Mouse (Mus musculus) B cell, adult 67 days (primary cell): ENCODE measurements around the gene Tmem240. TPM values are rescaled to one million over a fixed set of nuclear protein-coding genes. Genes with fewer than 3 reads are reported as not detected.

ENCODE experiments used
- total RNA-seq, 2 experiments: library from RNA; stranded (reverse); gene quantifications; 4 replicates each; pipeline ENCODE4 v1.2.4; 2023

The Tmem240 gene
- under 1 TPM; 0.52 to 0.65 TPM for total RNA-seq

DNA sequence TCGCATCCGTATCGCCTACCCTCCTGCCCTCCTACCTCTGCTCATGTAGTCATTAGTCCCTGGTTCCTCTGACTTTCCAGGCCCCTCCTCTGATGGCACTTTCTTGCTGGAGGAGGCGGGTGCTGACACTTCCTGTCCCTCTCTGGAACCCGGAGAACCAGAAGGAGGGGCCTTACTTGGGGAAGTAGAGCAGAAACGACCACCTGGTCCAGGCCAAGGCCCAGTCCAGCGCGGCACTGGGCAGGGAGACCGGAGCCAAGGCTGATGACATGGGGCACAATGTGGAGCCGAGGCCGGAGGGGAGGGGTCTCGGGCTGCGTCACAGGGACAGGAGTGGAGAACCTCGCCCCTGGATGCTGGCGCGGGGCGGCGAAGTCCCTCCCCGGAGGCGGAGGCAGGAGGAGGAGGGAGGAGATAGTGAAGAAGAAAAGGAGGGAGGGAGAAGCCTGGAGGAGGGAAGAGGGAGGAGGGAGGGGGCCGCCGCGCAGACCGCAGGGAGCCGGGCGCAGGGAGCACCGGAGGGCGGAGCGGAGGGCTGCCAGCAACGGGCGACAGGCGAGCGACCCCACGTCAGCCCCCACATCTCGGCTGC, at the start of gene Tmem240:
TSS of gene Tmem240 (plus strand) at position 451 of the 592 bp plus-strand sequence.

DNA sequence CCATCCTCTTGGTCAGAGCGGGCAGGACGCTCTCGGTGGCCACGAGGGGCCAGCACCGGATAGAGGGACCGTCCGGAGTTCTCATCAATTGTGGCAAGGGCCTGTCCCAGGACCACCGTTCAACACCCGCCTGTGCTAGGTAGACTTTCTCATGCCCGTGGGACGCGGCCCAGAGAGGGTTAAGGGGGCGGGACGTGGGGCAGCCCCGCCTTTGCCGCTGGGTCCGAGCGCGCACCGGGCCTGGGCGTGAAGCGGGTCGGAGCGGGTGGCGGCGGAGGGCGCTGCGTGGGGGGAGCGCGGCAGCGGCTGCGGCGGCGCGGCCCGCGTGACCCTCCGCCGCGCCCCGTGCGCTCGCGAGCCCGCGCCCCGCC, 40.5 kb upstream of the Tmem240 start, which contains the start of gene Fndc10:
TSS of gene Fndc10 (plus strand) at position 232 of the 371 bp plus-strand sequence.

GRCm38 (mm10) chr4:155704721-155705591, 29.6 kb upstream of the Tmem240 start, which contains the start of gene Ssu72:
Gene Ssu72 (plus strand): TSS chr4:155704800.

DNA sequence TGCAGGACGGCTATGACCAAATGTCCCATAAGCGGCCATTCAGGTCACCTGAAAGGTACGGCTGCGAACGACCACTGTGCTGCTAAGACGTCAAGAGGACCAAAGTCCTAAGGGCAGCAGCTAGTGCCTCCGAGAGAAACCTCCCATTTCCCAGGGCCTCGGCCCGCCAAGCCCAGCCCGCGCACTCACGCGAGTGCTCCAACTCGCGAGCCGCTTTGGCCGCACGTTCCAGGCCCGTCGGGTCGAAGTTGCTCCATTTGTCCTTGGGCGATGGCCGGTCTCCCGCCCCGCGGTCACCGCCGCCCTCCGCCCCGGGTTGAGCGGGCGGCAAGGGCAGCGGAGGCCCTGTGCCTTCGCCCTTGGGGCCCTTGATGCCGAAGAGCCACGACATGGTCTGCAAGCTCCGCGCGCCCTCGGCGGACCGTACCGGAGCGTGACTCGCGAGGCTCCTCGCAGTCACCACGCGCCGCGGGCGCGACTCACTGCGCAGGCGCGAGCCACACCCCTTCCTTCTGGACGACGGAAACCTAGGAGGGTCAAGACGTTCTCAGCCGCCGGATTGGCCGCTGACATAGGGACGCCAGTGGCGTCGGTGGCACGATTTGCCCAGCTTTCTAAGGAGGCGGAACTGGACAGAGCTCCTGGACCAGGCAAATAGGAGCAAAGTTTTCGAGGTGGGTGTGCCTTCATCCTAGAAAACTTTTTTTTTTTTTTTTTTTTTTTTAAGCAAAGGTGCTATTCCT, 26.2 kb downstream of the Tmem240 start, which contains the start of gene Atad3a:
TSS of gene Atad3a (minus strand) at position 481 of the 743 bp plus-strand sequence.

DNA sequence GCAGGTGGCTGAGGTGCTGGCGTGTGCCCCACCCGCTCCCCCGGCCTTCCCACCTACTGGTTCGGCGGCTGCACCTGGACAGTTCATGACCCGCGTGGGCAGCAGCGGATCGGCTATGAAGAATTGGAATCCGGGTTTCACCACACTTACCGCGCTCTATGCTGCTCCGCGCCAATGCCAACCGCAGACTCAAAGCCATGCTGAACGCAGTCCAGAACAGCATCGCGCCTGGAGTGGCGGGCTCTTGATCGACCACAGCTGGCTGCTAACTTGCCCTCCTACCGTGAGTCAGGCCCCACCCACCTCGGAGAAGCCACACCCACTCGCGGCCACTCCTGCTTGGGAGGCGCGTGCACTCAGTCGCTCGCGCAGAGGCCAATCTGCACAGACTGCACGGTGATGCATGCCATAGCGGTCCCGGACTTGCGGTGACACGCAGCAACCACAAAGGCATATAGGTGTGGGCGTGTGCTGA, 39.7 kb downstream of the Tmem240 start, which contains the start of gene Vwa1:
TSS of gene Vwa1 (minus strand) at position 419 of the 475 bp plus-strand sequence.

GRCm38 (mm10) chr4:155785819-155786218, 51.2 kb downstream of the Tmem240 start, which contains the start of gene Tmem88b:
Gene Tmem88b (minus strand): TSS chr4:155785874.

DNA sequence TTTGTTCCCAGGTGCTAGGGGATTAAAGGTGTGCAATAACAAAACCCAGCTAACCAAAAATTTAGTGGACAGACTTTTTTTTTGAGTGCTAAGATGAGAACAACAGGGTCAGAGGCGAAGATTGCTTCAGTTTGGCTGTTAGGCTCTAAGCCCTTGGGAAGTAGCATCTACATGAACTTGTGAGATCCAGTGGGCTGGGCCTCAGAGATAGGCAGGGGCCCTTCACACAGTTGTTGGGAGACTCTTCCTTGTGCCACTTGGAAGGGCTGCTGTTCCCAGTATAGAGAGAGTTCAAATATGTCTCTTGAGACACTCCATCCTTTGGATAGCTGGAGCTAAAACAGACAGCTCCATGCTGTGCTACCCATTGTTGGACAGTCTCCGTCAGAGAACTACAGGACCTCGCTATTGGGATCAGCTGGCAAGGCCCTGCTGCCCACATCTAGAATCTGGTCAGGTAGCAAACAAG, 55.5 kb downstream of the Tmem240 start, which contains the start of gene Ankrd65:
TSS of gene Ankrd65 (plus strand) at position 419 of the 469 bp plus-strand sequence.

Other genes starting within 250 kb of the Tmem240 start
- gene Gnb1, start 243.4 kb upstream of the Tmem240 start, total RNA-seq = 100 to 1,000 TPM; 266 to 293 TPM
- 10 to 100 TPM; 50.7 to 51.2 TPM for gene Nadk, start 172.4 kb upstream of the Tmem240 start, total RNA-seq
- gene Slc35e2, start 133.4 kb upstream of the Tmem240 start, total RNA-seq = 10 to 100 TPM; 24.5 to 30.3 TPM
- gene Cdk11b, start 109.9 kb upstream of the Tmem240 start, total RNA-seq = 100 to 1,000 TPM; 142 to 147 TPM
- gene Gm10563, start 89.4 kb upstream of the Tmem240 start, total RNA-seq = not detected
- not detected for gene Mmp23, start 81.4 kb upstream of the Tmem240 start, total RNA-seq
- gene Mib2, start 65.6 kb upstream of the Tmem240 start, total RNA-seq = 10 to 100 TPM; 45.4 to 47.4 TPM
- 1 to 10 TPM; 3.8 to 5.4 TPM for gene Fndc10, start 40.5 kb upstream of the Tmem240 start, total RNA-seq
- 10 to 100 TPM; 78.2 to 97.2 TPM for gene Ssu72, start 30.0 kb upstream of the Tmem240 start, total RNA-seq
- gene Atad3a, start 26.3 kb downstream of the Tmem240 start, total RNA-seq = 10 to 100 TPM; 49.7 to 54.5 TPM
- not detected for gene Vwa1, start 39.9 kb downstream of the Tmem240 start, total RNA-seq
- gene Tmem88b, start 51.1 kb downstream of the Tmem240 start, total RNA-seq = not detected
- not detected for gene Ankrd65, start 55.6 kb downstream of the Tmem240 start, total RNA-seq
- gene Mrpl20, start 68.1 kb downstream of the Tmem240 start, total RNA-seq = 10 to 100 TPM; 36.1 to 46.0 TPM
- gene Ccnl2, start 77.7 kb downstream of the Tmem240 start, total RNA-seq = 100 to 1,000 TPM; 234 to 257 TPM
- 10 to 100 TPM; 69.6 to 73.2 TPM for gene Aurkaip1, start 96.5 kb downstream of the Tmem240 start, total RNA-seq
- gene Mxra8, start 104.9 kb downstream of the Tmem240 start, total RNA-seq = 10 to 100 TPM; 11.4 to 16.3 TPM
- gene Dvl1, start 112.6 kb downstream of the Tmem240 start, total RNA-seq = 10 to 100 TPM; 63.8 to 68.9 TPM
- 1 to 10 TPM; 1.3 to 2.1 TPM for gene Tas1r3, start 128.6 kb downstream of the Tmem240 start, total RNA-seq
- gene Cptp, start 134.6 kb downstream of the Tmem240 start, total RNA-seq = 10 to 100 TPM; 13.3 to 18.2 TPM
- gene Ints11, start 134.7 kb downstream of the Tmem240 start, total RNA-seq = 10 to 100 TPM; 56.0 to 56.7 TPM
- gene Pusl1, start 157.0 kb downstream of the Tmem240 start, total RNA-seq = 10 to 100 TPM; 24.5 to 24.6 TPM
- gene Acap3, start 157.0 kb downstream of the Tmem240 start, total RNA-seq = 10 to 100 TPM; 68.7 to 74.2 TPM
- gene Ube2j2, start 209.0 kb downstream of the Tmem240 start, total RNA-seq = 100 to 1,000 TPM in 1 of 2 experiments, 10 to 100 TPM in 1; 98.5 to 126 TPM
- gene C1qtnf12, start 227.5 kb downstream of the Tmem240 start, total RNA-seq = 1 to 10 TPM; 3.7 to 3.9 TPM